Mouse (Mus musculus): ENCODE results near the gene Hrh2. TPM values are rescaled to one million over a fixed set of nuclear protein-coding genes. Genes with fewer than 3 reads are reported as not detected.

The Hrh2 gene
- polyA plus RNA-seq, 1 experiment from 2014 or later, result 0.12 TPM

DNA sequence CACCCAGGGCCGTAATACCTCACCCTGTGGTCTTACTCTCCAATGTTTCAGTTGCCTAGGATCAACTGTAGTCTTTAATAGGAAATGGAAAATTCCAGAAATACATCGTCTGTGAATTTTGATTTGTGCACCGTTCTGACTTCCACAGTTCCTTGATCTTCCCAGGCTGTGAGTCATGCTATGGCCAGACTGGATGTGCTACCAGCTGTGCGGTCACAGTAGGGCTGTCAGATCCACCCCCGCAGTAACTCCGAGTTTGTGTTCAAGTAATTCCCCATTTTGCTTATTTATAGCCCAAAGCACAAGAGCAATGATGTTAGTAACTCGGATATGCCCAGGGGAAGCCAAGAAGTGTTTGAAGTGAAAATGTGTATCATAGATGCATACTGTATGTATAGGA lies 88.4 kb downstream of the Hrh2 start:
- no peak overlapping the region for H3K9ac ChIP-seq (ENCODE audit: low read length)
- ATAC-seq (replicated peaks; ENCODE audit: extremely low read depth, insufficient read depth, low FRiP score), result no peak
- 74% methylated on average over 7 of the region's 7 CpGs for WGBS

DNA sequence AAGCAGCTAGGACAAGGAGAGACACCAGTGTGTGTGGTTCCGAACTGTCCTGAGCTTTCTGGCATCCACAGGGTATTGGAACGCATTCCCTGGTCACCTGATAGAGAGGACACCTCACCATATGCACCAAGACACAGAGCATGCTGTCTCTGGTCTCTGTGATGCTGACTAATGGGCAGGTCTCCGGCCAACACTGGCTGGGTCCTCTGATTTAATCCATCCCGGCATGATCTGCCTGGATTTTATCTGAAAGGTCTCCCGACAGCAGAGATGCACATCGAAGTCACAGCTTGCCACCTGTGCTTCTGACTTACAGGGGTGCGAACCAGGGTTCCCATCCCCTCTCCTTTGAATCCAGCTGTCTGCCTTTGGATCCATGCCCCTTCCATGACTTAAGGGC lies 89.2 kb downstream of the Hrh2 start:
- H3K27ac ChIP-seq (ENCODE audit: low read length), result no peak overlapping the region
- H3K4me1 ChIP-seq (ENCODE audit: control insufficient read depth, insufficient read depth, low read length), result peaks cover 5% of the 10 kb centered on the region; the same call in 1 of the 2 replicates
- H3K9me3 ChIP-seq (replicated peaks; ENCODE audit: control insufficient read depth, low read length), result peaks cover 5% of the 10 kb centered on the region; the same call in 1 of the 2 replicates
- H3K27me3 ChIP-seq (ENCODE audit: control insufficient read depth, insufficient read depth, low read length), result peaks cover 10% of the 10 kb centered on the region
- no peak overlapping the region for H3K4me2 ChIP-seq (ENCODE audit: low read depth, low read length)
- no peak overlapping the region for H3K4me3 ChIP-seq (ENCODE audit: low read length)
- no peaks in the 10 kb centered on the region for H3K36me3 ChIP-seq (ENCODE audit: control insufficient read depth, insufficient read depth)
- no peak overlapping the region for H3K9ac ChIP-seq (ENCODE audit: low read length)
- 65% methylated on average over 7 of the region's 7 CpGs for WGBS
- ATAC-seq (replicated peaks; ENCODE audit: extremely low read depth, insufficient read depth, low FRiP score), result no peak

More for the DNA sequence above, 88.4 kb downstream of the Hrh2 start:
- Histone ChIP-seq H3K4me1 (ENCODE audit: control insufficient read depth, insufficient read depth, low read length) (peaks cover 5% of the 10 kb centered on the region; the same call in 1 of the 2 replicates), H3K36me3 (ENCODE audit: control insufficient read depth, insufficient read depth) (no peaks in the 10 kb centered on the region), H3K27ac (ENCODE audit: low read length) (no peak overlapping the region), H3K9me3 (replicated peaks; ENCODE audit: control insufficient read depth, low read length) (peaks cover 5% of the 10 kb centered on the region; the same call in 1 of the 2 replicates), H3K4me3 (ENCODE audit: low read length) (no peak overlapping the region), H3K27me3 (ENCODE audit: control insufficient read depth, insufficient read depth, low read length) (peaks cover 10% of the 10 kb centered on the region), H3K4me2 (ENCODE audit: low read depth, low read length) (no peak overlapping the region)

DNA sequence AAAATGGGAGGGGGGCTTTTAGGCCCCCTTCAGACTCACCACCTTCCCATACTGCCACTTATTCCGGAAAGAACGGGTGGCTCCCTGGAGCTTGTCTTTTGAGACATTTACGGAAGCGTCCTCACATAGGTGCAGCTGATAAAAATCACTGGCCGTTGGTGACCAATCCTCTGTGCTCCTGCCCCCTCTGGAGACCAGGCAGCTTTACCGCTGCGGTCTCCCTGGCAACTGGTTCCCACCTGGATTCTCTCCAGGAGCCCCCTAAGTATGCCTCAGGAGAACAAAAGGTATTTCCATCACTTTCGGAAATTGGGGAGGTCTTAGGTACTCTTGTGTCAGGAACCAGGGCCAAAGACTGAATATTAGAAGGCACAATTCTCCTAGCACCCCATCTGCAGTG lies 89.7 kb downstream of the Hrh2 start:
- H3K4me3 ChIP-seq (ENCODE audit: low read length), result no peak overlapping the region
- no peak overlapping the region for H3K9ac ChIP-seq (ENCODE audit: low read length)
- no peaks in the 10 kb centered on the region for H3K36me3 ChIP-seq (ENCODE audit: control insufficient read depth, insufficient read depth)
- ATAC-seq (replicated peaks; ENCODE audit: extremely low read depth, insufficient read depth, low FRiP score), result no peak
- peaks cover 10% of the 10 kb centered on the region for H3K27me3 ChIP-seq (ENCODE audit: control insufficient read depth, insufficient read depth, low read length)
- H3K27ac ChIP-seq (ENCODE audit: low read length), result no peak overlapping the region
- H3K9me3 ChIP-seq (replicated peaks; ENCODE audit: control insufficient read depth, low read length), result peaks cover 5% of the 10 kb centered on the region; the same call in 1 of the 2 replicates
- 42% methylated on average over 8 of the region's 8 CpGs for WGBS
- H3K4me1 ChIP-seq (ENCODE audit: control insufficient read depth, insufficient read depth, low read length), result peaks cover 5% of the 10 kb centered on the region; the same call in 1 of the 2 replicates
- H3K4me2 ChIP-seq (ENCODE audit: low read depth, low read length), result no peak overlapping the region

DNA sequence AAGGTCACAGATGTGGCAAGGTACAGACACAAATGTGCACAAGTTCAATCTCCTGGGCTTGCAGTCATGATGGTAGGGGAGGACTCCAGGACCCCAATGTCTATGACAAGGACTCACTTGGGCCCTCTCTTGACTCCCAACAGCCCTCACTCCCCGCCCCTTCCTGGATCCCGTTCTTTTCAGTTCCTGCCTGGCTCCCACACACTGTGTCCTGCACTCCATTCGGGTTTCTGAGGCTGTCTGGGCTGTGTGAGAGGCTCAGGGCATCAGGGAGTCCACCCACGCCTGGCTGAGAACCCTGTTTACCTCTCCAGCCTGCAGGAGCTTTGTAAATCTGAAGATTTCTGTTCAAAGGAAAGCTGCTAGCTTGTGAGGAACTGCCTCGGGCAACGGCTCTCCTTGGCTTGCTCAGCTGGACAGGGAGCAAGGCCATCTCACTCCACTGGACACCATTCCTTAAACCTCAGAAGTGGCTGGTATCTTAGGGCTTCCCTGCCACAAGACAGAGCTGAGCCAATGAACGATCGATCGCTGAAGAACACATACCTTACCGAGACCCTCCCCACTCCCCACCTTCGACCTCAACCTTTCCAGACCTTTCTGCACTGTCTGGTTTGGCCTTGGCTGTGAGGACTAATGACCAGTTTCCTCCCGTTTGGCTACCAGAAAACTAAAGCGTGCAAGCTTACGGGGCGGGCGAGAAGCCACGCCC lies 90.4 kb downstream of the Hrh2 start:
- H3K4me3 ChIP-seq (ENCODE audit: low read length), result peak overlapping the region; percentile 2; the same call in 1 of the 2 replicates
- peaks cover 5% of the 10 kb centered on the region; the same call in 1 of the 2 replicates for H3K4me1 ChIP-seq (ENCODE audit: control insufficient read depth, insufficient read depth, low read length)
- no peak for ATAC-seq (replicated peaks; ENCODE audit: extremely low read depth, insufficient read depth, low FRiP score)
- peak overlapping the region; percentile 59 for H3K4me2 ChIP-seq (ENCODE audit: low read depth, low read length)
- no peaks in the 10 kb centered on the region for H3K36me3 ChIP-seq (ENCODE audit: control insufficient read depth, insufficient read depth)
- H3K27me3 ChIP-seq (ENCODE audit: control insufficient read depth, insufficient read depth, low read length), result peaks cover 10% of the 10 kb centered on the region
- peaks cover 5% of the 10 kb centered on the region; the same call in 1 of the 2 replicates for H3K9me3 ChIP-seq (replicated peaks; ENCODE audit: control insufficient read depth, low read length)
- H3K27ac ChIP-seq (ENCODE audit: low read length), result no peak overlapping the region
- 0 out of 2 replicates have a peak overlapping the region, but pooled peaks have one; percentile 14 for H3K9ac ChIP-seq (ENCODE audit: low read length)
- 11% methylated on average over 17 of the region's 17 CpGs for WGBS

DNA sequence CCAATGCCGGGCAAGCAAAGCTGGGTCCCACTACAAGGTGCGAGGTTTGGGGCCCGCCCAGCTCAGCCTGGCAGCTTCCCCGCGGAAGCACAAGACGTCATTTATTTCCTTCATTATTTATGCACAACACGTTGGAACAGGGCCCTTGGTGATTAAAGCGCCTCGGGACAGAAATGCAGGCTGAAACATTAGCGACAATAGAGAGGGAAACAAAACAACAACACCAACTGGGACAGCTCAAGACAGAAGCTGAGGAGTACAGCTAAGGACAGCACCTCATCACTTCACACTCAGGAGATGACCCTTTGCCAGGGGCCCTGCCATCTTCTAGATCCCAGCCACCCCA lies 90.9 kb downstream of the Hrh2 start:
- ATAC-seq (replicated peaks; ENCODE audit: extremely low read depth, insufficient read depth, low FRiP score), result no peak
- H3K9ac ChIP-seq (ENCODE audit: low read length), result no peak overlapping the region

More for the DNA sequence above, 90.9 kb downstream of the Hrh2 start:
- H3K4me2 ChIP-seq (ENCODE audit: low read depth, low read length), result peak overlapping the region; percentile 59
- H3K27me3 ChIP-seq (ENCODE audit: control insufficient read depth, insufficient read depth, low read length), result peaks cover 10% of the 10 kb centered on the region
- no peaks in the 10 kb centered on the region for H3K36me3 ChIP-seq (ENCODE audit: control insufficient read depth, insufficient read depth)
- H3K4me3 ChIP-seq (ENCODE audit: low read length), result peak overlapping the region; percentile 2; the same call in 1 of the 2 replicates
- 7% methylated on average over 10 of the region's 10 CpGs for WGBS
- H3K9me3 ChIP-seq (replicated peaks; ENCODE audit: control insufficient read depth, low read length), result peaks cover 3% of the 10 kb centered on the region; the same call in 1 of the 2 replicates
- H3K27ac ChIP-seq (ENCODE audit: low read length), result no peak overlapping the region
- H3K4me1 ChIP-seq (ENCODE audit: control insufficient read depth, insufficient read depth, low read length), result peaks cover 5% of the 10 kb centered on the region; the same call in 1 of the 2 replicates

Other genes starting within 250 kb of the Hrh2 start
- gene Drd1, start 136.4 kb upstream of the Hrh2 start, polyA plus RNA-seq (2015; fragmentation: Nextera tagmentation; extraction: Ambion mirVana), result 0.11 TPM in 1 of 2 replicates, not detected in the other
- gene Sfxn1, start 120.3 kb upstream of the Hrh2 start, polyA plus RNA-seq (2015; fragmentation: Nextera tagmentation; extraction: Ambion mirVana), result 24.3 and 29.0 TPM in 2 replicates
- 2.8 TPM in 2 replicates for gene Cplx2, start 179.2 kb downstream of the Hrh2 start, polyA plus RNA-seq (2015; fragmentation: Nextera tagmentation; extraction: Ambion mirVana)

Data from heart, embryonic 16.5 days (tissue).